Mouse (Mus musculus) E14TG2a.4 (cell line): ENCODE measurements around the gene Shc3.

Experiments used
- CTCF ChIP-seq: conservative IDR thresholded peaks from 2 replicates; pipeline ENCODE4 v1.5.1; 2014; ENCODE audit warnings: low read length
- NANOG ChIP-seq: IDR thresholded peaks from 2 replicates; pipeline ENCODE4 v1.6.1; 2014; ENCODE audit warnings: borderline replicate concordance, low read length, mixed read lengths

- no peak for TF ChIP-seq CTCF
- TF ChIP-seq NANOG, result no peak
Observed at GRCm38 (mm10) chr13:51411243-51411642, 158.0 kb downstream of the Shc3 start.
